Mouse (Mus musculus): Measurements from ENCODE around the gene Gm10972.

DNA sequence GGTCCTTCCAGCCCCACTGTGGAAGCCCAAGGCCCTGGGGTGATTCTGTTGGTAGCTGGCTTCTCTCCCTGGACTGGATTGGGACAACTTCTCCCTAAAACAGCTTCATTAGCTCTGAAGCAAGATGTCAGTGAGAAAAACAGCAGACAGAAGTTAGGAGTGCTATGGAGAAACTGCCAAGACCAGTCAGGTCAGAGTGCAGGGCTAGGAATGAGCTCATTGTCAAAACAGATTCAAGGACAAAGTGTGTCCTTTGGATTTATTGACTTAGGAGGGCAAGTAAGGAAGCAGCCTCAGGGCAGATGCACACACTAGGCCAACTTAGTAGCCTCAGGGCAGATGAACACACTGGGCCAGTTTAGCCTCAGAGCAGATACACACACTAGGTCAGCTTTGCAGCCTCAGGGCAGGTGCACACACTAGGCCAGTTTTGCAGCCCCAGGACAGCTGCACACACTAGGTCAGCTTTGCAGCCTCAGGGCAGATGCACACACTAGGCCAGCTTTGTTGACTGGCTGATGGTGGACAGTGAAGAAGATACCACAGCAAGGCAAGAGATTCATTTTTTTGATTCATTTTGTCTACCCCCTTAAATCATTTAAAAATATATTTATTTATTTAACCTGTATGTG is 47.8 kb downstream of the Gm10972 start:
- no peak for TF ChIP-seq POLR2A (IDR thresholded peaks at IDR 0.05; ENCODE audit: extremely low read depth, insufficient read depth, low read length)
- TF ChIP-seq CTCF (IDR thresholded peaks at IDR 0.05; ENCODE audit: extremely low read depth, insufficient read depth, low read length), result no peak

Measured in cortical plate, adult 2 months (tissue).